Mouse (Mus musculus) heart, adult 18-20 months (tissue): ENCODE results near the gene Sds. TPM values are rescaled to one million over a fixed set of nuclear protein-coding genes. Genes with fewer than 3 reads are reported as not detected.

Source experiments
- DNase-seq, 2 experiments: peaks; one replicate each; pipeline ENCODE4 v3.0.0; 2021 to 2022; ENCODE audit warnings: mixed read lengths in 1 of 2
- total RNA-seq, 2 experiments: library from RNA; stranded (reverse); gene quantifications; 2 replicates each; pipeline ENCODE4 v1.2.3; 2021

Sds gene
- total RNA-seq, 2 experiments from 2014 or later, result 0.87 to 2.4 TPM

GRCm38 (mm10) chr5:120439887-120440670 is 36.2 kb upstream of the Sds start:
- DNase-seq, result peak; percentile 20 to 35

DNA sequence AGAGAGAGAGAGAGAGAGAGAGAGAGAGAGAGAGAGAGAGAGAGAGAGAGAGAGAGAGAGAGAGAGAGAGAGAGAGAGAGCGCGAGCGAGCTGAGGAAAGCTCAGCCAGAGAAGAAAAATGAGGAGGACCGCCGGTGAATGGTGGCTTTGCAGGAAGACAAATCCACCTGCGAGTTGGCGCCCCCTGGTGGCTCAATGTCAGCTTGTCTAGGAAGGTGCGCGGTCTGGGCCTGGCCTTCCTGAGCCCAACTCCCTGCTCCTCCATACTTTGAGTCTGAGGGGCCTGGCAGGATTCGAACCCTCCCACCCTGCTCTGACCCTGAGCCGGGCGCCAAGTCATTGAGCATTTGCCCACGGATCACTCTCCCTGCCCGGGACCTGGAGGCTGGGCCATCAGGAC is 35.6 kb upstream of the Sds start:
- peak; percentile 76 to 94 for DNase-seq

- DNase-seq, result no peak
These were observed 29.0 kb upstream of the Sds start for GRCm38 (mm10) chr5:120447305-120447704.

DNA sequence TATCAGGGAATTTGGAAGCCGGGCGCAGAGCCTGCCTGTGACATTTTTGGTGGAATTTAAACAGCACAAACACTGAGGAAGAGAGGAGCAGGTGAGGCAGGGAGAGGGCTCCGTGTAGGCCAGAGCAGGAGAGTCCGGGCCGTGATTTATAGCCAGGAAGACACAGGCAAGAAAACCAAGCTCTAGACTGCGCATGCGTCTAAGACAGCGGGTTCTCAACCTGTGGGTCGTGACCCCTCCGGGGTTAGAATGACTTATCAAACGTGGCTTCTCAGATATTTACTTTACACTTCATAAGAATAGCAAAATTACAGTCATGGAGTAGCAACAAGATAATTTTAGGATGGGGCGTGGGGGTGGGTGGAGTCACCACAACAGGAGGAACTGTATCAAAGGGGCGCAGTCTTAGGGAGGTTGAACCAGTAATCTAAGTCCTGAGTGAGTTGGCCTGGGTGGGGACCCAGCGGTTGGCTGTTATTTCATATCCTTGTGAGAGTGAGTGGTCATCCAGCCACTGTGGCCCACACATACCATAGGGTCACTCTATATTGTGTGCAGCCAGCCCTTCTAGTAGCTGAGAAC is 21.5 kb upstream of the Sds start:
- no peak for DNase-seq

- DNase-seq, result no peak
These were observed 20.1 kb upstream of the Sds start for GRCm38 (mm10) chr5:120456253-120456652.

DNA sequence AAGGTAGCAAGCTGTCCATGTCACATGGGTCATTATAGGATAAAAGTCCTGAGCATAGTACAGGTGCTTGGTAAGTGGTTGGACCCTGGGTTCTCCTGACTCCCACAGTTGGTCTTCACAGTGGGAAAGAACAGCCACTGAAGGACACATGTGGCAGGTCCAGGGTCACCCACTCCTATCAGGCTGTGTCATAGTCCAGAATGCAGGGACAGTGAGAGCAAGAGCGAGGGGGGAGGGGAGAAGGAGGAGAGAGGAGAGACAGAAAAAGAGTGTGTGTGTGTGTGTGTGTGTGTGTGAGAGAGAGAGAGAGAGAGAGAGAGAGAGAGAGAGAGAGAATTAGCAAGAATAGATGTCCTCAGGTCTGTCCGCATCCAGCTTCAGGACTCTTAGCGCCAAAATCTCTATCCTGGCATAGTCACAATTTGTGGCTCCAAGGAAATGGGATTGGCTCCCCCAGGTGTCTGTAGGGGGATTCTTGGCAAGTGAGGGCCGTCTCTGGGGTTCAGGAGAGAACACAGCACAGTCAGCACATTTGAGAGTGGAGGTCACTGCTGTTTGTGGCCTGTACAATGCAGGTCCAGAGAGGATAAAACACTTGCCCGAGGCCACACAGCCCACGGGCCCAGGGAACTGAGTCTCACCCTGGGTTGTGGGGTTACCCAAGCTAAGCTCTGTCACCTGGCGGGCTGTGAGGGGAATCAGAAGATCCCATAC is 19.3 kb upstream of the Sds start:
- DNase-seq, result no peak

DNA sequence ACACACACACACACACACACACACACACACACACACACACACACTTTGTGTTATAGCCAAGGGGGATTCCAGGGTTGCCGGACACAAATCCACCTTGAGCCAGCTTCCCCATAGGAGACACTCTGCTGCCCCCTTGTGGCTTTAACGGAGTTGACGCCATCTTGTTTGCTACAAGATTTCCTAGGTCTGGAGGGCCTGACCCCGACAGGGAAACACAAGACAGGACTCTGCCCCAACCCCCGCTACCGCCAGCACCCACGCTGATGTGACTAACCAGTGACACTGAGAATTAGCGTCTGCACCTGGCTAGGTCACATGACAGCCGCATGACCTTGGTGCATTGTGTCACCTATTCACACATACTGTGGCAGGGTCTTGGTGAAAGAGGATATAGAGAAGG is 18.7 kb upstream of the Sds start:
- DNase-seq, result peak in 1 of 2 experiments; percentile 49

GRCm38 (mm10) chr5:120459133-120459532 is 17.2 kb upstream of the Sds start:
- DNase-seq, result no peak

GRCm38 (mm10) chr5:120461902-120462301 is 14.4 kb upstream of the Sds start:
- no peak for DNase-seq

- DNase-seq, result no peak
These were observed 12.0 kb upstream of the Sds start for GRCm38 (mm10) chr5:120464321-120464720.

DNA sequence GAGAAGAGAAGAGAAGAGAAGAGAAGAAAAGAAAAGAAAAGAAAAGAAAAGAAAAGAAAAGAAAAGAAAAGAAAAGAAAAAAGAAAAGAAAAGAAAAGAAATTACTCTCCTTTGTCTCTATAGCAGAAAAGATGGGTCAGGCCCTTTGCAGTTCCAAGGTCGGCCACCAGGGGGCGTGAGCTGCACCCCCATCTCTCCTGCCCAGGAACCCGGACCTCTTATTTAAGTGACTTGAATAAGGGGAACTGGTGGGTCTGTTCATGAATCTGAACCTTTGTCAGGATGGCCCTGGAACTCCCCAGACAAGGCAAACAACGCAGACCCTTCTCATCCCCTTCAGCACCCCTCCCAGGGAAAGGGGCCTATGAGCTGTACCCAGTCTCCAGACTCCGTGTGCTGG is 11.3 kb upstream of the Sds start:
- no peak for DNase-seq

- peak; percentile 69 to 77 for DNase-seq
These were observed 10.5 kb upstream of the Sds start for GRCm38 (mm10) chr5:120465860-120466259.

- peak; percentile 44 to 47 for DNase-seq
These were observed 9.3 kb upstream of the Sds start for GRCm38 (mm10) chr5:120467026-120467425.

DNA sequence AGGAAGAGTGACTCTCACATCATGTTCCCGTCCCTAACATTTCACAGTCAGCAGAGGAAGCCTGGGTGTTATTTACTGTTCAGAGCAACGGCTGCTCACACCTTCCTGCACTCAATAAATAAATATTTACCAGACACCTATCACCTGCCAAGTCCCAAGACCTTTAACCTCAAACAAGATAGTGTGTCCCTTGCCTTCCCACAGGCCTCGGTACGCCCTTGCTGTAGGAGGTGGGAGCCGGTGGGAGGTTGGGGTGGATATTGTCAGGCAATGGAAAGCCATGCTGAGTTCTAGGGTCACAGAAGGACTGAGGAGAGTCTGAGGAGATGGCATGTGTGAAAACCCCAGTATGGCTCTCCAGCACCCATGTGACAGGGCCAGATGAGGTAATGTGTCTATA is 8.0 kb upstream of the Sds start:
- no peak for DNase-seq

GRCm38 (mm10) chr5:120468830-120469229 is 7.5 kb upstream of the Sds start:
- DNase-seq, result no peak

DNA sequence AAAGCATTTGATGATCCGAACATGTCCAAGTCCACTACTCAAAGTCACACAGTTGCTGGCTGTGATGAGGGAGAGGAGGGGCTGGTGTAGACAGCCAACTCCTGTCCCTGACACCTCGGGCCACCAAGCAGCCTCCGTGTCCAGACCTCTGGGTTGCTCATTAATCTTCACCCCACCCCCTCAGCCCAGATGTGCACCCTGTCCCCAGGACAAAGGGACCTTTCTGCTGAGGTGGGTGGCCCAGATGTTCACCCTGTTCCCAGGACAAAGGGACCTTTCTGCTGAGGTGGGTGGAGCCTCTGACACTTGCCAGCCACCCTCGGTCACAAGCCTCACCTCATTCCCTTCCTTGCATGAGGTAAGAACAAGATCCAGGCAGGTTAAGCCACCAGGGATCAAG is 4.8 kb upstream of the Sds start:
- DNase-seq, result no peak

DNA sequence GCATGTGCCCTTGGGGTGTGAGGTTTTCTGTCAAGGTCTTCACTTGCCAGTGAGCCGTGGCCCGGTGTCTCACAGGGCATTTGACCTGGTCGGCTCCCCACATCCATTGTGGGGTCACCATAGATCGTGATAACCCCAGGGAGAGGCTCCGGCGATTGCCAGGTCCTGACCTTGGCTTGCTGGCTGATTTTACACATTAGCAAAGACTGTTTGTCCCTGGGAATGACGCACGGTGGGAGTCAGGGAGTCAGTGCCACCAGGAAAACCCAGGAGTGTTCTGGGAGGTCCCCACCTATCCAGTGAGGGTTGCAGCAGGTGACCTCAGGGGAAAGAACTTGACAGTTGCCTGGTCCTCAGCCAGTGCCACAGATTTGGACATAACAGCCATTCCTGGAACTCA is 3.6 kb upstream of the Sds start, which contains the start of gene Sdsl:
Sdsl (minus strand) TSS at position 41 of the 400 bp plus-strand sequence.
- no peak for DNase-seq

GRCm38 (mm10) chr5:120473361-120473760 is 3.0 kb upstream of the Sds start:
- DNase-seq, result no peak

DNA sequence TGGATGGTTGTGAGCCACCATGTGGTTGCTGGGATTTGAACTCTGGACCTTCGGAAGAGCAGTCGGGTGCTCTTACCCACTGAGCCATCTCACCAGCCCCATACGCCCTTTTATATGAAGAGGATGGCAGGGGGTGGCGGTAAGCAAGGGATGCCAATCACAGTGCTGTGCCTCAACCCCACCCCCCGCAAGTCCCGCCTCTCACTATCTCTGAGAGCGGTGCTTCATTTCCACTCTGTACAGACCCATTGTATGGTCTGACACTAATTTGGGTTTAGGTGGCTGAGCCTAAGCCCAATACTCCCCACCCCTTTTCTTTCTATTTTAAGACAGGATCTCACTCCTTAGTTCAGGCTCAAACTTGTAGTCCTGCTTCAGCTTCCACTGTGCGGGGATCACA is 465 bp upstream of the Sds start:
- no peak for DNase-seq

- no peak for DNase-seq
These were observed 1.7 kb downstream of the Sds start for GRCm38 (mm10) chr5:120477993-120478392.

GRCm38 (mm10) chr5:120479538-120479937 is 3.2 kb downstream of the Sds start:
- no peak for DNase-seq

DNA sequence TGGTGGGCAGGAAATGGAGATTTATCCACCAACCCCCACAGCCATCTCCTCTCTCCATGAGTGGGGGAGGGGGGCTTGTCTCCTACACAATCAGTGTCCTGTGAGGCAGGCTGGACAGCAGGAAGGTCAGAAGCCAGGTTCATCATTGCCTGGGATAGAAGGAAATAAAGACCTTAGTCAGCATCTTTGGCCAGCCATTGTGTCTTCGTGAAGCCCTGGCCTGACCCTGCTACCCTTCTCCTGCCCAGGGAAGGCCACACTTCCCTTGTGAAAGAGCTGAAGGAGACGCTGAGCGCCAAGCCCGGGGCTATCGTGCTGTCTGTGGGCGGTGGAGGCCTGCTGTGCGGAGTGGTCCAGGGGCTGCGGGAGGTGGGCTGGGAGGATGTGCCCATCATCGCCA is 4.9 kb downstream of the Sds start:
- no peak for DNase-seq

DNA sequence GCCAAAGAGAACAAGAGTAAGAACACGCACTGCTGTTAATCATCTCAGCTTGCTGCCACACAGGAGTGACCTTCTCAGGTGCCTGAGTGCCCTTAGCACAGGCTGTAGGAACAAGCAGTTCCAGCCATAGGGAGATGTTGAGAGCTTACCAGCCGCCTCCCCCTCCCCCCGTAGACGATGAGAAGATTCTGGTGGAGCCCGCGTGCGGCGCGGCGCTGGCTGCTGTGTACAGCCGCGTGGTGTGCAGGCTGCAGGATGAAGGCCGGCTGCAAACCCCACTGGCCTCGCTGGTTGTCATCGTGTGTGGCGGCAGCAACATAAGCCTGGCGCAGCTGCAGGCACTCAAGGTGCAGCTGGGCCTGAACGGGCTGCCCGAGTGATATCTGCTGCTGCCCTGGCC is 7.1 kb downstream of the Sds start:
- DNase-seq, result no peak
